ENCODE assay signal across 20 mouse cellular contexts in genomic region chr11:119806539-119806938, GRCm38 (mm10).
DNase-seq lines count a peak whose midpoint lies in the region; ATAC-seq and TF ChIP-seq lines count a peak whose summit lies in the region.
"Had no signal": no experiment of that assay in that cellular context is flagged by ENCODE, and none has a peak within 500 bp of the region (broad histone marks: within the 10 kb centered on the region; RNA-seq: fewer than 3 reads in every experiment).

No protein-coding gene starts in this region.

- TF ChIP-seq CTCF in hindbrain, postnatal 0 days (IDR thresholded peaks at IDR 0.05; ENCODE audit: low read depth): no peak

- no peak overlapping the region for H3K9ac ChIP-seq in hindbrain, postnatal 0 days (replicated peaks; ENCODE audit: low read length)
- H3K9ac ChIP-seq in midbrain, embryonic 14.5 days (replicated peaks; ENCODE audit: low read length): no peak overlapping the region
- H3K9ac ChIP-seq in hindbrain, embryonic 14.5 days: no peak overlapping the region
- H3K9ac ChIP-seq: embryonic facial prominence, embryonic 13.5 days; limb, embryonic 13.5 days; liver, embryonic 13.5 days; lung, embryonic 14.5 days; neural tube, embryonic 12.5 days had no signal

- ATAC-seq in hindbrain, postnatal 0 days: no peak
- ATAC-seq in midbrain, embryonic 14.5 days (ENCODE audit: low FRiP score, low TSS enrichment): no peak
- ATAC-seq in hindbrain, embryonic 14.5 days (ENCODE audit: low FRiP score): no peak
- no peak for ATAC-seq in activated CD4-positive, CD25-positive, alpha-beta regulatory T cell, adult 4 months
- ATAC-seq: forebrain, embryonic 16.5 days had no signal

- 0 out of 2 replicates have a peak overlapping the region, but pooled peaks have one; percentile 62 for H3K27ac ChIP-seq in hindbrain, embryonic 10.5 days
- H3K27ac ChIP-seq in hindbrain, postnatal 0 days: no peak overlapping the region
- 0 out of 2 replicates have a peak overlapping the region, but pooled peaks have one; percentile 72 for H3K27ac ChIP-seq in midbrain, embryonic 14.5 days (replicated peaks; ENCODE audit: low read depth, low read length)
- no peak overlapping the region for H3K27ac ChIP-seq in midbrain, embryonic 10.5 days (replicated peaks)
- H3K27ac ChIP-seq in hindbrain, embryonic 14.5 days: peak overlapping the region; percentile 74; the same call in 1 of the 2 replicates
- H3K27ac ChIP-seq: embryonic facial prominence, embryonic 13.5 days; heart, embryonic 10.5 days; kidney, postnatal 0 days; limb, embryonic 13.5 days; liver, embryonic 13.5 days; neural tube, embryonic 12.5 days had no signal

- no peak overlapping the region for H3K4me3 ChIP-seq in hindbrain, embryonic 10.5 days
- H3K4me3 ChIP-seq in hindbrain, postnatal 0 days (ENCODE audit: low read length): no peak overlapping the region
- no peak overlapping the region for H3K4me3 ChIP-seq in midbrain, embryonic 14.5 days (replicated peaks; ENCODE audit: low read depth, low read length)
- no peak overlapping the region for H3K4me3 ChIP-seq in midbrain, embryonic 10.5 days
- H3K4me3 ChIP-seq in hindbrain, embryonic 14.5 days (replicated peaks; ENCODE audit: low read length): no peak overlapping the region
- H3K4me3 ChIP-seq: embryonic facial prominence, embryonic 13.5 days; heart, embryonic 10.5 days; limb, embryonic 13.5 days; liver, embryonic 13.5 days; neural tube, embryonic 12.5 days had no signal

- peaks cover 25% of the 10 kb centered on the region for H3K4me1 ChIP-seq in hindbrain, embryonic 10.5 days (replicated peaks)
- H3K4me1 ChIP-seq in hindbrain, postnatal 0 days (ENCODE audit: insufficient read depth, low read length): no peaks in the 10 kb centered on the region
- peaks cover 11% of the 10 kb centered on the region; the same call in 1 of the 2 replicates for H3K4me1 ChIP-seq in midbrain, embryonic 14.5 days (ENCODE audit: control insufficient read depth, insufficient read depth, low read length)
- H3K4me1 ChIP-seq in midbrain, embryonic 10.5 days: peaks cover 16% of the 10 kb centered on the region
- H3K4me1 ChIP-seq in hindbrain, embryonic 14.5 days (replicated peaks; ENCODE audit: control insufficient read depth, insufficient read depth, low read length): peaks cover 16% of the 10 kb centered on the region

- 93% methylated on average over 8 of the region's 8 CpGs for WGBS in hindbrain, embryonic 10.5 days
- WGBS in hindbrain, postnatal 0 days: 92% methylated on average over 8 of the region's 8 CpGs
- 97% methylated on average over 8 of the region's 8 CpGs for WGBS in midbrain, embryonic 14.5 days
- 98% methylated on average over 8 of the region's 8 CpGs for WGBS in midbrain, embryonic 10.5 days
- WGBS in hindbrain, embryonic 14.5 days: 91% methylated on average over 8 of the region's 8 CpGs

- no peaks in the 10 kb centered on the region for H3K9me3 ChIP-seq in hindbrain, embryonic 10.5 days
- H3K9me3 ChIP-seq in hindbrain, postnatal 0 days (ENCODE audit: low read length): no peaks in the 10 kb centered on the region
- H3K9me3 ChIP-seq in midbrain, embryonic 14.5 days (ENCODE audit: control insufficient read depth, low read length): no peaks in the 10 kb centered on the region
- H3K9me3 ChIP-seq in midbrain, embryonic 10.5 days (replicated peaks): no peaks in the 10 kb centered on the region
- H3K9me3 ChIP-seq in hindbrain, embryonic 14.5 days (ENCODE audit: control insufficient read depth, low read length): no peaks in the 10 kb centered on the region
- H3K9me3 ChIP-seq: embryonic facial prominence, embryonic 13.5 days; heart, embryonic 10.5 days; limb, embryonic 13.5 days; liver, embryonic 13.5 days; neural tube, embryonic 12.5 days had no signal

- no peak overlapping the region for H3K4me2 ChIP-seq in hindbrain, postnatal 0 days (ENCODE audit: low read depth, low read length)
- H3K4me2 ChIP-seq in midbrain, embryonic 14.5 days (ENCODE audit: low read length): no peak overlapping the region
- H3K4me2 ChIP-seq in hindbrain, embryonic 14.5 days (replicated peaks): no peak overlapping the region
- H3K4me2 ChIP-seq: embryonic facial prominence, embryonic 13.5 days; limb, embryonic 13.5 days; liver, embryonic 13.5 days; lung, embryonic 14.5 days; neural tube, embryonic 12.5 days had no signal

- peaks cover 68% of the 10 kb centered on the region for H3K36me3 ChIP-seq in hindbrain, embryonic 10.5 days
- H3K36me3 ChIP-seq in hindbrain, postnatal 0 days (ENCODE audit: insufficient read depth, low read length): no peaks in the 10 kb centered on the region
- H3K36me3 ChIP-seq in midbrain, embryonic 14.5 days (ENCODE audit: control insufficient read depth, insufficient read depth, low read length): peaks cover 2% of the 10 kb centered on the region; the same call in 1 of the 2 replicates
- H3K36me3 ChIP-seq in midbrain, embryonic 10.5 days: peaks cover 54% of the 10 kb centered on the region
- no peaks in the 10 kb centered on the region for H3K36me3 ChIP-seq in hindbrain, embryonic 14.5 days (replicated peaks; ENCODE audit: control insufficient read depth, insufficient read depth)
- H3K36me3 ChIP-seq: neural tube, embryonic 12.5 days had no signal

- DNase-seq in hindbrain, embryonic 10.5 days (ENCODE audit: low spot score): no peak
- no peak for DNase-seq in hindbrain, postnatal 0 days (ENCODE audit: low spot score)
- no peak for DNase-seq in midbrain, embryonic 14.5 days
- DNase-seq in midbrain, embryonic 10.5 days (ENCODE audit: low spot score): no peak
- no peak for DNase-seq in hindbrain, embryonic 14.5 days (ENCODE audit: low spot score)
- DNase-seq in gastrocnemius, postnatal 25 days: no peak
- DNase-seq: adrenal gland, adult 8-10 months; cerebellum, adult 9-11 months; kidney, adult 18-20 months; liver, embryonic 13.5 days; lung, embryonic 14.5 days; spleen, adult 18-20 months; thymus, postnatal 25 days had no signal

- no peaks in the 10 kb centered on the region for H3K27me3 ChIP-seq in hindbrain, embryonic 10.5 days (ENCODE audit: insufficient read depth, poor library complexity, severe bottlenecking)
- H3K27me3 ChIP-seq in hindbrain, postnatal 0 days (ENCODE audit: insufficient read depth, low read length): no peaks in the 10 kb centered on the region
- no peaks in the 10 kb centered on the region for H3K27me3 ChIP-seq in midbrain, embryonic 14.5 days (ENCODE audit: control insufficient read depth, insufficient read depth, low read length)
- no peaks in the 10 kb centered on the region for H3K27me3 ChIP-seq in midbrain, embryonic 10.5 days (ENCODE audit: low read depth, poor library complexity, severe bottlenecking)
- H3K27me3 ChIP-seq in hindbrain, embryonic 14.5 days (ENCODE audit: control insufficient read depth, insufficient read depth, low read length): no peaks in the 10 kb centered on the region
- H3K27me3 ChIP-seq: embryonic facial prominence, embryonic 13.5 days; limb, embryonic 13.5 days; liver, embryonic 13.5 days; neural tube, embryonic 12.5 days had no signal

Comparison
In these comparisons a context has a peak if more than half of its experiments do, and no peak if none do; other contexts are left out.
1. H3K27ac ChIP-seq: peak in hindbrain, embryonic 10.5 days (single experiment), midbrain, embryonic 14.5 days (single experiment) and hindbrain, embryonic 14.5 days (single experiment); none in hindbrain, postnatal 0 days (single experiment) and midbrain, embryonic 10.5 days (single experiment).